Mouse (Mus musculus) urinary bladder, adult 2 months (tissue): ENCODE data around the gene Pth2. TPM values are rescaled to one million over a fixed set of nuclear protein-coding genes. Genes with fewer than 3 reads are reported as not detected.
"Not testable (repeated sequence)": the region's sequence is repeated elsewhere in the genome, so short reads cannot be mapped to it uniquely, and the experiment has no call there.

Source experiments
- DNase-seq: peaks from one replicate; pipeline ENCODE4 v3.0.0; 2022; ENCODE audit warnings: low spot score
- polyA plus RNA-seq: library from polyadenylated mRNA; depleted of rRNA; stranded (reverse); fragments of >200 nt; gene quantifications from 2 replicates; pipeline ENCODE4 v1.2.3, GENCODE M21; 2012; rRNA removed

Pth2 gene
- polyA plus RNA-seq = not detected in 2 replicates

GRCm38 (mm10) chr7:45180896-45181477 lies at the start of gene Pth2:
Gene Pth2 (plus strand): TSS chr7:45180995.
- no peak for DNase-seq

DNA sequence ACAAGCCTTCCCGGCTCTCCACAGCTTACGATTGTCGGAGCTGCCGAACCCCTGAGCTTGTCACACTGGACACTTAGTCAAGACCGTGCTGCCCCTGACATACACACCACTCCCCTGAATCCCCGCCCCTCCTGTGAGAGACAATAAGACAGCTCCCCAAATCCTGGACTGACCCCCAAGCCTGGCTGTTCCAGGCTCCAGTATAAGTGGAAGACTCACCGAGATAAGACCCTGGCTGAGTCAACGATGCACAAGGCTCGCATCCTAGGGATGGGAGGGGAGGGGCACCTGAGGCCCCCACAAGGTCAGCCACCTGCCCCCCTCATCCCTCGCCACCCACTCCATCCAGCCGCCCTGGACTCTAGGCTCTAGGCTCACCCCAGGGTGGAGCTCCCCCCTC lies 48.9 kb upstream of the Pth2 start:
- no peak for DNase-seq

GRCm38 (mm10) chr7:45133446-45134159 lies 47.2 kb upstream of the Pth2 start:
- no peak for DNase-seq

GRCm38 (mm10) chr7:45134544-45135026 lies 46.2 kb upstream of the Pth2 start:
- DNase-seq = no peak

- no peak for DNase-seq
Measured at GRCm38 (mm10) chr7:45135370-45135769, 45.4 kb upstream of the Pth2 start.

GRCm38 (mm10) chr7:45135993-45136567 lies 44.7 kb upstream of the Pth2 start, which contains the start of the genes Gm45713 and Flt3l:
Gene Gm45713 (minus strand): TSS chr7:45136231.
Gene Flt3l (minus strand): TSS chr7:45136432.
- DNase-seq = peak; percentile 82

DNA sequence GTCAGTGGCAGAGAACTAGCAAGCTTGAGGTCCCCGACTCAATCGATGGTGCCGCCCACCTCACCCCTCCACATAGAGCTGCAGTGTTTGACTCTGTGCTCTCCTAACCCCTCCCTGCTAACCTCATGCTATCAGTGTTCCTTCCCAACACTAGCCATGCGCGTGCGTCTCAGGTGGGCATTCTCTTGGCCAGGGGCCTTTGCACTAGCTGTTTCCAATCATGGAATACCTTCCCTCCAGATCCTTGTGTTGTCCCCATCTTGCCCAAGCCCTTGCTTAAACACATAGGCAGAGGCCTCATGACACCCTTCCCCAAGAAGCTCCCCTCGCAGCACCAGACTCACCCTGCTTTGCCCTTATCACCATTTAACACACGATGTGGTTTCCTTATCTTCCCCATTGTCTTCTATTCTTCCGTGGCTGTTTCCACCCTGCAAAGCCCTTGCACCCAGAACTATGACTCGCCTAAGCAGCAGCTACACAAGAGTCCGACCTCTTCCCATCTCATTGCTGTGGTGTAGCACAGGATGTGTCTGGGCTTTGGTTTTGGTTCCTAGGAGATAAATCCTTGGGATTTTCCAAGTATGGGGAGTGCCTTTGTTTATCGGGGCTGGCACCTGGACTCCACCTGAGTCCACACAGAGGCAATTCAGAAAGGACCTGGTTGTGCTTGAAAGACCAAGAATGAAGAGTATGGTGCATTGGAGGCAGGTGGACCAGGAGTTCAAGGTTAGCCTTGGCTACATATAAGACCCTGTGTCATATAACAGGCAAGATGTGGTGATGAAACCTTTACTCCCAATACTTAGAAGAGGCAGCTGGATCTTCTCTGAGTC lies 43.4 kb upstream of the Pth2 start:
- no peak for DNase-seq

- no peak for DNase-seq
Measured at GRCm38 (mm10) chr7:45138403-45138802, 42.4 kb upstream of the Pth2 start.

GRCm38 (mm10) chr7:45139904-45140723 lies 40.7 kb upstream of the Pth2 start:
- DNase-seq = no peak

- no peak for DNase-seq
Measured at GRCm38 (mm10) chr7:45141319-45141718, 39.5 kb upstream of the Pth2 start.

DNA sequence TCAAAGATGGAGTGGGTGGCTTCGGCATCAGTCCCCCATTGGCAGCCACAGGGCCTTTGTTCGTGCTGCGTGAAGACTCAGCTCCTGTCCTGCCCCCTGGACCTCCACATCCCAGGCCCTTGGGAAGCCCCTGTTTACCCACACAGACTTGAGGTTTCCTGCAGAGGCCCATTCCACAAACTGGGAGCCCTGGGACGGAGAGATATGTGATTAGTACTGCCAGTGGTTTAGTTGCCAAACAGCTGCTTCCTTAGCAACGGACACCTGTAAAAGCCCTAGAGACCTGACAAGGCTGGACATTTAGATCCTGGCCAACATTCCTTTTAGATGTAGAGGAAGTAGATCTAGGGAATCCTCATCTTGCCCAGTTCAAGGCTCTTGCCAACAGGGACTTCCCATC lies 38.9 kb upstream of the Pth2 start:
- DNase-seq = no peak

GRCm38 (mm10) chr7:45144368-45145174 lies 36.2 kb upstream of the Pth2 start:
- DNase-seq = no peak

GRCm38 (mm10) chr7:45145460-45145859 lies 35.3 kb upstream of the Pth2 start:
- no peak for DNase-seq

DNA sequence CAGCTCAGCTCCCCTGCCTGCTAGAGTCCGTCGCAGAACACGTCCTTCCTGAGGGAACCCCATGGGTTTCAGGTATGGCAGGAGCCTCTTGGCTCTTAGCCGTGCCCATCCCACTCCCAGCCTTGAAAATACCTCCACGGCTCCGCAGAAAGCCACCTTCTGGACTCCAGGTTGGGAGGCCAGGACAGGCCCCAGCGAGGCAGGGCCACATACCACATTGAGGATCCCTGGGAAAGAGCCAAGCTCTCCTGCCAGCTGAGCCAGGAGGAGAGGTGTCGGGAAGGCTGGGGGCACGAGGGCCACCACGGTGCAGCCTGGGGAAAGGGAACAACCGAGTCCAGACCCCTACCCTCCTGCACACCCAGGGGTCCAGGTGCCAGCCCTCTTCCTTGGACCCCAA lies 33.5 kb upstream of the Pth2 start:
- no peak for DNase-seq

- no peak for DNase-seq
Measured at GRCm38 (mm10) chr7:45147899-45148298, 32.9 kb upstream of the Pth2 start.

DNA sequence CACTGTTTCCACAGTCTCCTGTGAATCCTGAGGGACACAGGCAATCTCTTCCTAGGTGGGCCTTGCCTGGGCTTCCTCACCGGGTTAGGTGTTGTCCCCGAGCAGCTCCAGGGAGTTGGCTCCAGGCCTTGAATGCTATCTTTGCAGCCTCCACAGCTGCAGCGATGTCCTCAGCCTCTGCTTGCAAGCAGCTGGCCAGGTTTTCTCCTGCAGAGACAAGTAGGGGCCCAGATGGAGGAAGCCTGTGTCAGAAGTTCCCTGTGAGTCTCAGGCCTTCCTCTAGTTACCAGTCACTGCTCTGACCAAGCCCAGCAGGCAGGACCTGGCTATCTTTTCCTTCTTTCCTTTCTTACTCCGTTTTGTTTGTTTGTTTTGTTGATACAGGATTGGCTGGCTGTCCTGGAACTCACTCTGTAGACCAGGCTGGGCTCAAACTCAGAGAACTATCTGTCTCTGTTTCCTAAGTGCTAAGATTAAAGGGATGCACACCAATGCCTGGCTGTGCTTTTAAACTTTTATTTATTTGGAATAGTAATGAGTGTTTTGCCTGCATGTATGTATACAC lies 32.2 kb upstream of the Pth2 start:
- no peak for DNase-seq

GRCm38 (mm10) chr7:45149545-45149944 lies 31.2 kb upstream of the Pth2 start:
- no peak for DNase-seq

- DNase-seq = no peak
Measured at GRCm38 (mm10) chr7:45150321-45150720, 30.5 kb upstream of the Pth2 start.

DNA sequence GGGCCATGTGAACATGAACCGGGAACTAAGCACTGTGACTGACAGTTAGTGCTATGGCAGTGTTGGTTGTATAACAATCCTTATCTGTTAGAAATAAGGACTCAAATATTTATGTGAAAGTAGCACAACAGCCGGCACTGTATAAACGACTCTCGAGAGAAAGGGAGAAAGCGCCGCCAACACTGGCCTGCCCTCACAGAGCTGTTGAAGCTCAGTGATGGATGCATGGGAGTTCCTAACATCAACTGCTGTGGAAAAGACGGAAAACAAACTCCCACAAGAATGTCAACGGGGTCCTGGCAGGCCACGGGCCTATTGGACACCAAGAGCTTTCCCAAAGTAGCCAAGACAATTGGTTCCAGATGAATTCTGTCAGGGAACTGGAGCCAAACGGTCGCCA lies 29.5 kb upstream of the Pth2 start:
- DNase-seq = no peak

- not testable (repeated sequence) for DNase-seq
Measured at GRCm38 (mm10) chr7:45153052-45153451, 27.7 kb upstream of the Pth2 start.
